Mouse (Mus musculus): ENCODE data around the gene Pex11g.

DNA sequence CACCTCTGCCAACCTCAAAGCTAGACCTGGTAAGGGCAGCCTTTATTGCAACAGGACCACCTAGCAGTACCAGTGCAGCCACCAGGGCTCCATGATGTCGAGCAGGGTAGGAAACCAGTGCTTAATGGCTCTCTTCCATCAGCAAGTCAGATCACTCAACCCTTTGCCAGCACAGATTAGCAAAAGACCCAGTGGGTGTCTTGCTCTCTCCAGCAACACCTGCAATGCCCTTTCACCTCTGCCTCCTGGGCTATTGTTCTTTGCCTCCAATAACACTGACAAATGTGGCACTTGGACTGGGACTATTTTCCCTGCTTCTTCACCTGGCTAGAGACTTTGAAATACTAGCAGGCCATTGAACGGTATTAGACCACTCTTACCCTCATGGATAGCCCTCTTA is 18.3 kb downstream of the Pex11g start:
- TF ChIP-seq CTCF (IDR thresholded peaks at IDR 0.05; ENCODE audit: low read depth) (no peak), EP300 (optimal IDR thresholded peaks at IDR 0.05) (no peak)

Data from stomach, postnatal 0 days (tissue).